Mouse (Mus musculus) forebrain, embryonic 12.5 days (tissue): ENCODE data around the gene Zkscan2. TPM values are rescaled to one million over a fixed set of nuclear protein-coding genes. Genes with fewer than 3 reads are reported as not detected.
A peak's percentile ranks its signal among the peaks of the same experiment; 100 is the strongest.

Experiments
- ATAC-seq: fragments of 200-750 bp; cut with Nextera tagmentation; 2 replicates; pipeline ENCODE4 v1.8.0; 2017; ENCODE audit warnings: moderate TSS enrichment; ENCODE audit not compliant: low FRiP score
- H3K27ac ChIP-seq: fragments of 300-500 bp; sonication (generic); 2 replicates; pipeline ENCODE4 v1.5.1; 2016; ENCODE audit warnings: mild to moderate bottlenecking
- H3K27me3 ChIP-seq: fragments of 300-500 bp; sonication (generic); 2 replicates; pipeline ENCODE4 v1.6.1; 2016; ENCODE audit warnings: mild to moderate bottlenecking
- H3K36me3 ChIP-seq: fragments of 300-500 bp; sonication (generic); replicated peaks from 2 replicates; pipeline ENCODE4 v1.6.1; 2016; ENCODE audit warnings: mild to moderate bottlenecking
- H3K4me1 ChIP-seq: fragments of 300-500 bp; sonication (generic); 2 replicates; pipeline ENCODE4 v1.6.1; 2016
- H3K4me2 ChIP-seq: fragments of 300-500 bp; sonication (generic); 2 replicates; pipeline ENCODE4 v1.6.1; 2016; ENCODE audit warnings: mild to moderate bottlenecking, moderate library complexity
- H3K4me3 ChIP-seq: fragments of 300-500 bp; sonication (generic); replicated peaks from 2 replicates; pipeline ENCODE4 v1.5.1; 2016; ENCODE audit warnings: mild to moderate bottlenecking
- H3K9ac ChIP-seq: fragments of 300-500 bp; sonication (generic); 2 replicates; pipeline ENCODE4 v1.6.1; 2016; ENCODE audit warnings: mild to moderate bottlenecking
- H3K9me3 ChIP-seq: fragments of 300-500 bp; sonication (generic); 2 replicates; pipeline ENCODE4 v1.6.1; 2016
- WGBS: fragments of 180-500 bp; shearing (Covaris S2); methylation state at CpG from one replicate; pipeline ENCODE4 v1.1.7; 2016; 5-methylcytosine and 5-hydroxymethylcytosine counted together
- polyA plus RNA-seq: library from polyadenylated mRNA; unstranded; fragments of >200 nt; fragmentation: Nextera tagmentation; extraction: Ambion mirVana; gene quantifications from 2 replicates; pipeline ENCODE4 v1.2.1, GENCODE M21; 2016

Gene Zkscan2
- 11.0 TPM in 2 replicates for polyA plus RNA-seq

DNA sequence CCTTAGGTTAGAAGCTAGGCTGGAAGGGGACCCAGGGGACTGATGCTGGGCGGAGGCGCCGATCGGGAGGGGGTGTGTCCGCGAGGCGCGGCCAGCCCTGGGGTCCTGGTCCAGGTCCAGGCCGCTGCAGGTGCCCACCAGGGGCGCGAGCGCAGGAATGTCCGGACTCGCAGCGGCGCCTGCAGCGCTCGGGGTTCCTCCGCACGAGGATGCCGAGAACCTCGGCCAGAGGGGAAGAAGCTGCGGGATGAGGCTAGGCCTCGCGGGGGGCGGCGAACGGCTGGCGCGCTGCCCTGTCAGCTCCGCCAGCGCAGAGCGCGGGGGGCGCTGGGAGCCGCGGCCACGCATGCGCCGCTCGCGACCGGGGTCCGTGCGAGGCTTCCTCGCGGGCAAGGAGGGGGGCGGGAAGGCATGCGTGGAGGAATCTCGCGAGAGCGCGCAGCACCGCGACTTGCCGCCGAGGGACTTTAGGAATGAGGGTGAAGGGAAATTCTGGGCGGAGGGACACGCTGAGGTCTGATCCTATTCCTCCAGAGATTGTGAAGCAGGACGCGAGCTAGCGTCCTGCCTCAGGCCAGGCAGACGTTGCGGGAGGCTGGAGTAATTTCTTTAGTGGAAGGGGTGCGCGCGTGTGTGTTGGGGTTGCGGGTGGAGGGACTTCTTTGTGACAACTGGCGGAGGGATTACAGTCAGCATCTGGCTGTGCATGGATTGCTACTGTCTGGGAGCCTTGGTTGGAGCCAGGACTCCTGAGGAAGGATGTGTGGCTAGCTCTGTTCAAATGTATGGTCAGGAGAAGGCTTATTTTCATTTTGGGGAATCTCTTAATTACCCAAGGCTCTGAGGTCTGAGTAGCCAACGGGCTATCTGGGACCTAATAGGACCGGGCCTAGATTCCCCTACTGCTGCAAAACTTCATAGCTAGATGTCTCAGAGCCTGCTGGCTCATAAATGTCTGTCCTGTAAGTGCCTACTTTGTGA is at the start of gene Zkscan2:
Gene Zkscan2 (minus strand): TSS at position 211 of the 981 bp plus-strand sequence.
- no peaks in the 10 kb centered on the region for H3K27me3 ChIP-seq
- peaks cover 23% of the 10 kb centered on the region for H3K4me1 ChIP-seq
- WGBS = 2% methylated on average over 67 of the region's 71 CpGs
- no peaks in the 10 kb centered on the region for H3K9me3 ChIP-seq
- peak within 1 kb of the TSS; percentile 84 for H3K9ac ChIP-seq
- H3K4me2 ChIP-seq = peak within 1 kb of the TSS; percentile 83
- ATAC-seq = peak; percentile 96
- peak within 1 kb of the TSS; percentile 86 for H3K27ac ChIP-seq
- H3K36me3 ChIP-seq = peaks cover 13% of the 10 kb centered on the region
- peak within 1 kb of the TSS; percentile 67 for H3K4me3 ChIP-seq

DNA sequence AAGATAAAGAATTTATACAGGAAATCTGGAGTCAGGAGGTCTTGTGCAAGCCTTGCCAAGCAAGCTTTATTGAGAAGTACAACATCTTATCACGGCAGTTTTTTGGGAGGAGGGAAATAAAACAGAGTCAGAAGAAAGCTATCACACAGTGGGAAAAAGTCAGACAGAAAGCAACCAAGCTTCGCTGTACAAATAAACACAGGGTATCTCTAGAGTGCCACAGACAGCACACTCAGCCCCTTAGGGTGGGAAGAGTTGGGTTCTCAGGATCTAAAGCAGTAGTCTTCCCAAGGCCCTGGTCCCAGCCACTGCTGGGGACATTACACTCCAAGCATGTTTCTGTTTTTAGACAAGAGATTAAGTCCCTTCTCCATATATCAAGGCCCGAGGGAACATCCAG is 28.9 kb upstream of the Zkscan2 start:
- ATAC-seq = no peak
- Histone ChIP-seq H3K27me3 (no peaks in the 10 kb centered on the region), H3K36me3 (no peaks in the 10 kb centered on the region), H3K9ac (no peak overlapping the region), H3K4me2 (no peak overlapping the region), H3K9me3 (no peaks in the 10 kb centered on the region), H3K4me3 (no peak overlapping the region), H3K4me1 (peaks cover 3% of the 10 kb centered on the region; the same call in 1 of the 2 replicates), H3K27ac (no peak overlapping the region)
- WGBS = 91% methylated on average over 3 of the region's 3 CpGs

DNA sequence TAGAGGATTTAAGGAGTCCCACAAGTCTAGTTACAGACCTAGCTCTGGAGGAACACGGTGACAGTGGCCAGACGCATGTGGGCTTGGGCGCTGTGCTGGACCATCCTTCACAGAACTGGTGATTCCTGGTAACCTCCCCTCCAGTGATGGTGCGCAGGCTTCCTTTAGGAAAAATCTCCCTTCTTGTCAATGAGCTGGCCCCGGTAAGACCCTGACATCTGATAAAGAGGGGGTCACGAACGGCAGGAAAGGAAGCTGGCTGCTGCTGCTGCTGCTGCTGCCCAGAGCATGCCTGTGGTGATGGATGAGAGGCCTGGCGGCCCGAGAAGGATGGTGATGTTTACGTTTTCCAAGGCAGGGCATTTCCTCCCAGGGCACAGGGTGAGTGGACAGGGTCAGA is 25.5 kb upstream of the Zkscan2 start:
- no peak for ATAC-seq
- Histone ChIP-seq H3K36me3 (no peaks in the 10 kb centered on the region), H3K27me3 (no peaks in the 10 kb centered on the region), H3K9ac (no peak overlapping the region), H3K4me3 (no peak overlapping the region), H3K9me3 (no peaks in the 10 kb centered on the region), H3K4me2 (no peak overlapping the region), H3K27ac (no peak overlapping the region), H3K4me1 (peaks cover 3% of the 10 kb centered on the region; the same call in 1 of the 2 replicates)
- 79% methylated on average over 10 of the region's 10 CpGs for WGBS

DNA sequence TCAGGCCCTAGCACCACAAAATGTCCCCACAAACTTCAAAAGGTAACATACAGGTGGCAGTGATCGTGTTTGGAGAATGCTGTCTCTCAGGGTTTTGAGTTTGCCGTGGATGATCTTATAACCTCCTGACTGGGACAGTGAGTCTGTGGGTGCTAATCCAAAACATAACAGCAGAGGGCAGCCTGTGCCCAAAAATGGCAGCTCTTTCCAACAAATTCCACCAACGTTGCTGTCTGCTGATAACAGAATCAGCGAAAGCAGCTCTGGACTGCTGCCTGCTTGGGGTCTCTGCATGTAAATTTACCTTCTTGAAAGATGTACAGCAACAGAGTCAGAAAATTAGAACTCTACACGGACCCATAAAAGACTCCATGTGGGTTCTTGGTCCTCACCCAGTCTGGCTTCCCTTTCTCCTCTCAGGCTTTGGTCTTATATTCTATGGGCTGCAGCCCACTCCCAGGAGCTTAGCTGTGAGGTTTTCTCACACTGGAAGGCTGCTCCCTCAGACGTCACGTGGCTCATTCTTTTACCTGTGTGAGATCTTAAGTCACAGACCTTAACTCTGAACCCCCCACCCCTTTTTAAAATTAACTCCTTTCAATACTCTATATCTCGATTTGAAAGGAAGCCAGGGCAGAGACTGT is 24.1 kb upstream of the Zkscan2 start:
- H3K27me3 ChIP-seq = no peaks in the 10 kb centered on the region
- H3K4me1 ChIP-seq = peaks cover 3% of the 10 kb centered on the region; the same call in 1 of the 2 replicates
- H3K36me3 ChIP-seq = no peaks in the 10 kb centered on the region
- H3K9me3 ChIP-seq = no peaks in the 10 kb centered on the region
- H3K27ac ChIP-seq = no peak overlapping the region
- ATAC-seq = peak; percentile 36; the same call in 1 of the 2 replicates
- no peak overlapping the region for H3K4me3 ChIP-seq
- WGBS = 20% methylated on average over 8 of the region's 8 CpGs
- H3K4me2 ChIP-seq = no peak overlapping the region
- H3K9ac ChIP-seq = no peak overlapping the region

DNA sequence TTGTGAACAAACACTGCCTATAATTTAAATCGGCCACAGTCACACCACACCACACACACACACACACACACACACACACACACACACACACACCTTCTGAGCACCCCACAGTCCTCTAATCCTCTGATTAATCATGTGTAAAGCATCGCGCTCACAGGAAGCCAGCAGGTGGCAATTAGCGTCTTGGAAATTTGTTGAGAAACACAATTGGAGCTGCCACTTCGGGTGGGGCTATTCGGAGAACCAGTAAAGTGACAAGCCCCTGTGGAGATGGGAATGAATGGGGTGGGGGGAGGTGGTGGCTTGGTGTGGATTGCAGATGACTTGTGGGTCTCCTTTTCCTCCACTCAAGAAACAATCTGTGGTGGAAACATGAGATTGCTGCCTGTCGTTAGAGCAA is 7.7 kb upstream of the Zkscan2 start:
- Histone ChIP-seq H3K4me3 (no peak overlapping the region), H3K27me3 (no peaks in the 10 kb centered on the region), H3K36me3 (no peaks in the 10 kb centered on the region), H3K9ac (no peak overlapping the region), H3K9me3 (no peaks in the 10 kb centered on the region), H3K27ac (no peak overlapping the region), H3K4me1 (0 out of 2 replicates have a peak, but pooled peaks cover 3% of the 10 kb centered on the region), H3K4me2 (no peak overlapping the region)
- no peak for ATAC-seq
- 64% methylated on average over 7 of the region's 7 CpGs for WGBS

DNA sequence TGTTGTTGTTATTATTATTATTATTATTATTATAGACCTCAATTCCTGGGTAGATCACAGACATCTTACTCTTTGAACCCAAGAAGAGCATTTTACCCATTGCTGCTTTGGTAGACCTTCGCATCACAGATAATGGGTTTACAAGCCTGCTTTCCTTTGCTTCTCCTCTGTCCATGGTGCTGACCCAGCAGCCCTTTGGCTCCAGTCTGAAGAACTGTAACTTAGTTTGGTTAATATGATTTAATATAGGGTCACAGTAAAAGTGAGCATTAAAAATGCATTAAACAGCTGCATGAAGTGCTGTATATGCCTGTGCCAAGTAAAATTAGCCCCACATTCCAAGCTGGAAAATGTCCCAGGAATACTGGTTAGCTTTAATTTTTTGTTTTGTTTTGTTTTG is 3.1 kb upstream of the Zkscan2 start:
- H3K4me1 ChIP-seq = peaks cover 26% of the 10 kb centered on the region
- WGBS = 44% methylated on average over 1 of the region's 1 CpGs
- H3K4me3 ChIP-seq = no peak overlapping the region

DNA sequence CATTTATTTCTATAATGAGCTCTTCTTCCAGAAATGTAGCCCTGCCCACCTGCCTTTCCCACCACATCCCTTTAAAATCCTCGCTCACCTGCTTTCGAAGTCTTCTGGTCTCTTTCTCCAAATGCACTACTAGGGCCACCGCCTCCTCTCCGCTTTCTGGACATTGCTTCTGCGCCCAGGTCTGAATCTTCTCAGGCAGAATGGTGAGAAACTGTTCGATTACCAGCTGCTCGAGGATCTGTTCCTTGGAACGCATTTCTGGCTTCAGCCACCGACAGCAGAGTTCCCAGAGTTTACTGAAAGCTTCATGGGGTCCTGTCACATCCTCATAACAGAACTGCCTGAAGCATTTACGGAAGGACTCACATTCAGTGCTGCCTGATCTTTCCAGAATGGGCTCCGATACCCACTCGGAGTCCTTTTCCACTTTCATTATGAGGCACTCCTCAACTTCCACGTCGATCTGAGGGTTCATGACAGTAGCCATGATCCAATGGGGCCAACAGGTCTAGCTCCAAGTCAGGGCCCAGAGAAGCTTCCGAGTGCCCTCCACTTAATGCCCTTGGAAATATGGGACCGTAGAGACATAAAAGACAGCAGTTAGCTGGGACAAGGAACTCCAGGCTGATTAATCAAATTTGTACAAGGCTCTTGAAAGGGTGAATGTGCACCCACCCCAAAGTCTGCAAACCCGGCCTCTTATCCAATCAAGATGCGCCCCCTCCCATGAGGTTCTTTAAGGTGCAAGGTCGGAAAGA is 589 bp downstream of the Zkscan2 start:
- Histone ChIP-seq H3K36me3 (peaks cover 19% of the 10 kb centered on the region), H3K27me3 (no peaks in the 10 kb centered on the region), H3K4me1 (peaks cover 23% of the 10 kb centered on the region), H3K4me3 (peak overlapping the region; percentile 67), H3K27ac (peak overlapping the region; percentile 86; the same call in 1 of the 2 replicates), H3K9ac (peak overlapping the region; percentile 84), H3K9me3 (no peaks in the 10 kb centered on the region), H3K4me2 (peak overlapping the region; percentile 83)
- no peak; the same call in 1 of the 2 replicates for ATAC-seq
- WGBS = 41% methylated on average over 19 of the region's 19 CpGs

More for the DNA sequence above, 3.1 kb upstream of the Zkscan2 start:
- Histone ChIP-seq H3K9ac (no peak overlapping the region), H3K27ac (no peak overlapping the region), H3K9me3 (no peaks in the 10 kb centered on the region), H3K27me3 (no peaks in the 10 kb centered on the region), H3K36me3 (no peaks in the 10 kb centered on the region), H3K4me2 (no peak overlapping the region)
- ATAC-seq = no peak

DNA sequence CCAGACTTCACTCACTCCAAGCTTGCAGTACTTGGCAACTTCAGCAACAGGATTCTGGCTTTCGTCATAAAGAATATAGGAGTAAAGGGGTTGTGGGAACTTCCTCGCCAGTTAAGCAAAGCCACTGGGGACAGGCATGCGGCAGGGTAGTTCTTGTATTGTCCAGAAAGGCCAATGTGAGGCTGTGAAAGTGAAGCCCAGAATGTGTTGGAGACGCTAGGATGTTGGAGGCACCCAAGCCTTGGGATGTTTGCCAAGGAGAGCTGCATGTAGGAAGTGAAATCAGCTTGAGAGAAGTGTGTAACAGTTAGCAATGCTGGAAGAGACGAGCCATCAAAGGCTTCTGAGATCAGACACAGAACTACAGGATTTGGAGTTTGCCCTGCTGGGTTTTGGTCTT is 12.5 kb downstream of the Zkscan2 start:
- Histone ChIP-seq H3K27ac (no peak overlapping the region), H3K9me3 (no peaks in the 10 kb centered on the region)

DNA sequence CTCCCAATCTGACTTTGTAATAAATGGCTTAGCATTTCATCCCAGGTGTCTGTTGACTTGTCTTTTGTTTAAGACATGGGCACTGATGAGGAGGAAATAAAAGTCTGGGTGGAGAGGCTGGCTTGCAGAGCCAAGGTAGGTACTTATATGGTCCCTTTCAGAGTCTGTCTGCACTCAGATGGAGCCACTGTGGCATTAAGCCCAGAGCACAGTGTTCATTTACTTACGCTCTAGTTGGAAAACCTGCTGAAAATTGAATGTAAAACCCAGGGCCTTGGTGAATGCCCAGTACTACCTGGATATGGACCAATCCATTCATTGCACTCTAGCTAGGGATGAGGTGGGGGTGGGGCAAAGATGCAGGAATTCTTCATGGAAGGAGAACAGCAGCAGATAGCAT is 32.3 kb downstream of the Zkscan2 start:
- Histone ChIP-seq H3K9me3 (no peaks in the 10 kb centered on the region), H3K36me3 (no peaks in the 10 kb centered on the region), H3K27me3 (no peaks in the 10 kb centered on the region), H3K27ac (no peak overlapping the region), H3K4me1 (no peaks in the 10 kb centered on the region), H3K9ac (no peak overlapping the region), H3K4me2 (no peak overlapping the region), H3K4me3 (no peak overlapping the region)
- ATAC-seq = no peak
- WGBS = 86% methylated on average over 1 of the region's 1 CpGs

More for the DNA sequence above, 12.5 kb downstream of the Zkscan2 start:
- Histone ChIP-seq H3K27me3 (no peaks in the 10 kb centered on the region), H3K9ac (no peak overlapping the region), H3K4me1 (no peaks in the 10 kb centered on the region), H3K4me2 (no peak overlapping the region), H3K36me3 (peaks cover 36% of the 10 kb centered on the region), H3K4me3 (no peak overlapping the region)
- WGBS = 84% methylated on average over 5 of the region's 5 CpGs
- no peak for ATAC-seq

DNA sequence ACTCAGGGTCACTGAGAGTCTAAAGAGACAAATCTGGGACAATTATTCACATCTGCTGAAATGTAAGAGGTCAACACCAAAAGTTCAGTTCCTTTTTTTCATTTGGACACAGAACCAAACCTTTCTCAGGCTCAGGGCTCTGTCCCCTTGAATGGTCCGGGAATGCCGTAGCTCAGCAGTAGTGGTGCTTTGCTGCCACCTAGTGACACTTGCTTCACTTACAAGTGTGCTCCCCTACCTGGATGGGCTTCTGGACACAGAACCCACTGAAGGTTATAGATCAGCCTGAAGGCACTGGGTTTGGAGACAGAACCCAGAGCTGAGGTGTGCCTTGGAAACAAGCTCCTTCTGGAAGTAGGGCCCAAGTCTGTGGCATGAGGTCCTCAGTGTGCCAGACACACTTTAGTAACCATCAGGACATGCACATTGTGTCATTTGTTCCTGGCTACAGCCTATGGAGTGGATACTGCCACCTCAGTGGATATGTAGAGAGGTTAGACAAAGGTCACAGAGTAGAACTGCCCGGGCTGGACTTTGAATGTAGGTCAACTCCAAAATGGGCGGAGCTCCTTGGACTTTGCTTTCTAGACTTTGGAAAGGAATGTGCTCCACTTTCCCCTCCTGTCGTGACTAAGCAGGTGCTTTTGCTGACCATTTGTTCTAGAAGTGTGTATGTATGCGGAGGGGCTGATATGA is 34.4 kb downstream of the Zkscan2 start:
- no peaks in the 10 kb centered on the region for H3K9me3 ChIP-seq
- H3K4me2 ChIP-seq = no peak overlapping the region
- ATAC-seq = peak; percentile 57
- H3K4me1 ChIP-seq = no peaks in the 10 kb centered on the region
- no peak overlapping the region for H3K27ac ChIP-seq
- no peak overlapping the region for H3K4me3 ChIP-seq
- WGBS = 39% methylated on average over 6 of the region's 6 CpGs
- H3K27me3 ChIP-seq = no peaks in the 10 kb centered on the region
- H3K36me3 ChIP-seq = no peaks in the 10 kb centered on the region
- H3K9ac ChIP-seq = no peak overlapping the region

DNA sequence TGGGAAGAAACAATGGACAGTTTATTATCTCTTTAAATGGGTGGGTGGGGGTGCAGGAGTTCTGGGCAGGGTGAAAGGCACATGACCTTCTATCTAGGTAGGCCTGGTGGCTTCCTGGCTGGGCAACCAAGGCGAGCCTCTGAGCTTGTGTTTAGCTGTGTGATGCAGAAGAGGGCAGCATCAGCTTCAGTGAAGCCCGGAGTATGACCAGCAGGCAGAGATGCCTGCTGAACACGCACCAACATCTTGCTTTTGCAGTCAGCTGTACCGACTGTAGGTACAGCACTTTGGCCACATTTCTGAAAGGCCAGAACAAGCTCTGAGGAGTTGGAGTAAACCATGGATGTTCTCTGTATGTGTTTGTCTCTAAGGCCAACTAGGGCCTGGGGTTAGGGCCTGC is 36.7 kb downstream of the Zkscan2 start:
- Histone ChIP-seq H3K4me3 (no peak overlapping the region), H3K36me3 (no peaks in the 10 kb centered on the region), H3K27ac (no peak overlapping the region), H3K4me1 (no peaks in the 10 kb centered on the region), H3K27me3 (no peaks in the 10 kb centered on the region), H3K4me2 (no peak overlapping the region), H3K9ac (no peak overlapping the region), H3K9me3 (no peaks in the 10 kb centered on the region)
- 82% methylated on average over 4 of the region's 4 CpGs for WGBS
- no peak for ATAC-seq
